Mouse (Mus musculus): ENCODE data around the gene Avpr1a. TPM values are rescaled to one million over a fixed set of nuclear protein-coding genes. Genes with fewer than 3 reads are reported as not detected.

Gene Avpr1a
- total and polyA plus RNA-seq, 2 experiments: 28.0 to 42.4 TPM

DNA sequence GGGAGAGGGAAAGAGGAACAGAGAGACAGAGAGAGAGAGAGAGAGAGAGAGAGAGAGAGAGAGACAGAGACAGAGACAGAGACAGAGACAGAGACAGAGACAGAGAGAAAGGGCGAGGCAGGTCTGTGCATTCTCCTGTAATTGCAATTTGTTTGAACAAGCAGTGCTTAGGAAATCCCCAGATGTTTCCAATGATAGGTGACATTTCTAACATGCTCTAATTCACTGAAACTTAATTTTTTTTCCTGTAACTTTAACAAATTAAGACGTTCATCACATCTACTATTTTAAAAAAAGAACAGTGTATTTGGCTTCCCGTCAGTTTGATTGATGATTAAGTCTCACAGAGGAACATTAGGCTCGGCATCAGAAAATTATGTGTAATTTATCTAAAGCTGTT, 15.6 kb upstream of the Avpr1a start:
- no peaks in the 10 kb centered on the region for H3K4me1 ChIP-seq (ENCODE audit: control insufficient read depth, insufficient read depth, low read length)
- no peak overlapping the region for H3K9ac ChIP-seq (ENCODE audit: low read depth, low read length)
- H3K36me3 ChIP-seq (ENCODE audit: control insufficient read depth, insufficient read depth, low read length): no peaks in the 10 kb centered on the region
- no peak overlapping the region for H3K4me3 ChIP-seq (ENCODE audit: insufficient read depth, low read depth, low read length)
- no peaks in the 10 kb centered on the region for H3K79me2 ChIP-seq (ENCODE audit: control insufficient read depth, insufficient read depth, low read length)
- WGBS: 73% methylated on average over 4 of the region's 4 CpGs
- no peak overlapping the region for H3K27ac ChIP-seq (replicated peaks; ENCODE audit: insufficient read depth, low read depth, low read length)
- no peak for DNase-seq (ENCODE audit: extremely low read depth, low read depth, low spot score)
- TF ChIP-seq CTCF (IDR thresholded peaks at IDR 0.05; ENCODE audit: low read depth, low read length): no peak
- no peak for TF ChIP-seq POLR2A (IDR thresholded peaks at IDR 0.05; ENCODE audit: extremely low read depth, insufficient read depth, low read length)
- H3K27me3 ChIP-seq (ENCODE audit: control insufficient read depth, insufficient read depth, low read length): no peaks in the 10 kb centered on the region

DNA sequence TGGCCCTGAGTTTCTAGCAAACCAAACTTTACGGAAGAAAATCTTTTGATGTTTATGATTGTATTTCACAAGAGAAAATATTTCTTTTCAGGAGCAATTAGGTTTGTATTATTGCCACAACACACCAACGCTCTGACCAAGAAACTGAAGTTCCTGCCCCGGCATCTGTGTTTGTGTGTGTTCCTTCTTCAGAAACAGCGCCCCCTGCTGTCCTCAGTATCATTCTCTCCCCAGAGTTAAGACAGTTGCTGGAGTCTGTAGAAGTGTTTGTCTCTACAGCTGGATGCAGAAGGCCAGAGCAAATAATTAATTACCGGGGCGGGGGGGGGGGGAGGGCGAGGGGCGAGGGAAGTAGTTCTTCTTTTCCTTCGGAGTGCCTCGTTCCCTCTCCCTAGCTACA, 1.0 kb upstream of the Avpr1a start:
- Histone ChIP-seq H3K36me3 (ENCODE audit: control insufficient read depth, insufficient read depth, low read length) (no peaks in the 10 kb centered on the region), H3K4me3 (ENCODE audit: insufficient read depth, low read depth, low read length) (no peak overlapping the region), H3K79me2 (ENCODE audit: control insufficient read depth, insufficient read depth, low read length) (no peaks in the 10 kb centered on the region; the same call in 1 of the 2 replicates), H3K4me1 (ENCODE audit: control insufficient read depth, insufficient read depth, low read length) (0 out of 2 replicates have a peak, but pooled peaks cover 5% of the 10 kb centered on the region), H3K9ac (ENCODE audit: low read depth, low read length) (no peak overlapping the region), H3K27me3 (ENCODE audit: control insufficient read depth, insufficient read depth, low read length) (no peaks in the 10 kb centered on the region), H3K27ac (replicated peaks; ENCODE audit: insufficient read depth, low read depth, low read length) (no peak overlapping the region; the same call in 1 of the 2 replicates)
- 9% methylated on average over 9 of the region's 10 CpGs for WGBS
- DNase-seq (ENCODE audit: extremely low read depth, low read depth, low spot score): peak; percentile 81
- TF ChIP-seq POLR2A (IDR thresholded peaks at IDR 0.05; ENCODE audit: extremely low read depth, insufficient read depth, low read length) (no peak), CTCF (IDR thresholded peaks at IDR 0.05; ENCODE audit: low read depth, low read length) (peak; percentile 71)

DNA sequence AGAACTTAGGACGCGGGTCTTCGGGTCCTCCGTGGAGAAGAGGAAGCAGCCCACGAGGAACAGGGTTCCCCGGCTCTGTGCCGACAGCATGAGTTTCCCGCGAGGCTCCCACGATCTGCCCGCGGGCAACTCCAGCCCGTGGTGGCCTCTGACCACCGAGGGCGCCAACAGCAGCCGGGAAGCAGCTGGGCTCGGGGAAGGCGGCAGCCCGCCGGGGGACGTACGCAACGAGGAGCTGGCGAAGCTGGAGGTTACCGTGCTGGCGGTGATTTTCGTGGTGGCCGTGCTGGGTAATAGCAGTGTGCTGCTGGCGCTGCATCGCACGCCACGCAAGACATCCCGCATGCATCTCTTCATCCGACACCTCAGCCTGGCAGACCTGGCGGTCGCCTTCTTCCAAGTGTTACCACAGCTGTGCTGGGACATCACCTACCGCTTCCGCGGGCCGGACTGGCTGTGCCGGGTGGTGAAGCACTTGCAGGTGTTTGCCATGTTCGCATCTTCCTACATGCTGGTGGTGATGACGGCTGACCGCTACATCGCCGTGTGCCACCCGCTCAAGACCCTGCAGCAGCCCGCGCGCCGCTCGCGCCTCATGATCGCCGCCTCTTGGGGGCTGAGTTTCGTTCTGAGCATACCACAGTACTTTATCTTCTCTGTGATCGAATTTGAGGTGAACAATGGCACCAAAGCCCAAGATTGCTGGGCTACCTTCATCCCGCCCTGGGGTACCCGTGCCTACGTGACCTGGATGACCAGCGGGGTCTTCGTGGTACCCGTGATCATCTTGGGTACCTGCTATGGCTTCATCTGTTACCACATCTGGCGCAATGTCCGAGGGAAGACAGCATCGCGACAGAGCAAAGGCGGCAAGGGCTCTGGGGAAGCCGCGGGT, 665 bp downstream of the Avpr1a start:
- peak overlapping the region; percentile 72 for H3K9ac ChIP-seq (ENCODE audit: low read depth, low read length)
- no peaks in the 10 kb centered on the region; the same call in 1 of the 2 replicates for H3K79me2 ChIP-seq (ENCODE audit: control insufficient read depth, insufficient read depth, low read length)

DNA sequence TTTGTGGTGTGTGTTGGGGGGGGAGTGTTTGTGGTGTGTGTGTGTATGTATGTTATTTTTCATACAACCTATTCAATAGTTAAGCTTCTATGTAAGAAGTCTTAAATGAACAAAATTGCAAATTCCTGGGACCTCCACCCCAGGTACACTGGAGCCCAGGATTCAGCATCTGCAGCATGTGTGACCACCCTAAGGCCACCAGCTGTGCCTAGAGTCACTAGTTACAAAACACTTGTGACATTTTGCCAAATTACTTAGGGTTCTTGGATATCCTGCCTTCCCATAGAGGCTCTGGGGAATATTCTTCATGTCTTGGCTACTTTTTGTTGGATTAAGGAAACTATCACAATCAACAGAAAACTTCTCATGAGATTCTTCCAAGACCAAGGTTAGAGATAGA, 1.6 kb downstream of the Avpr1a start:
- DNase-seq (ENCODE audit: extremely low read depth, low read depth, low spot score): peak; percentile 31
- H3K36me3 ChIP-seq (ENCODE audit: control insufficient read depth, insufficient read depth, low read length): no peaks in the 10 kb centered on the region
- H3K4me1 ChIP-seq (ENCODE audit: control insufficient read depth, insufficient read depth, low read length): peaks cover 13% of the 10 kb centered on the region; the same call in 1 of the 2 replicates
- no peaks in the 10 kb centered on the region; the same call in 1 of the 2 replicates for H3K79me2 ChIP-seq (ENCODE audit: control insufficient read depth, insufficient read depth, low read length)
- no peak overlapping the region for H3K9ac ChIP-seq (ENCODE audit: low read depth, low read length)
- no peak for TF ChIP-seq CTCF (IDR thresholded peaks at IDR 0.05; ENCODE audit: low read depth, low read length)
- no peak for TF ChIP-seq POLR2A (IDR thresholded peaks at IDR 0.05; ENCODE audit: extremely low read depth, insufficient read depth, low read length)
- H3K27ac ChIP-seq (replicated peaks; ENCODE audit: insufficient read depth, low read depth, low read length): peak overlapping the region; percentile 57
- H3K4me3 ChIP-seq (ENCODE audit: insufficient read depth, low read depth, low read length): peak overlapping the region; percentile 82
- H3K27me3 ChIP-seq (ENCODE audit: control insufficient read depth, insufficient read depth, low read length): no peaks in the 10 kb centered on the region

More for the DNA sequence above, 665 bp downstream of the Avpr1a start:
- WGBS: 1% methylated on average over 70 of the region's 70 CpGs
- Histone ChIP-seq H3K27ac (replicated peaks; ENCODE audit: insufficient read depth, low read depth, low read length) (peak overlapping the region; percentile 57), H3K4me3 (ENCODE audit: insufficient read depth, low read depth, low read length) (peak overlapping the region; percentile 82), H3K27me3 (ENCODE audit: control insufficient read depth, insufficient read depth, low read length) (no peaks in the 10 kb centered on the region), H3K36me3 (ENCODE audit: control insufficient read depth, insufficient read depth, low read length) (no peaks in the 10 kb centered on the region), H3K4me1 (ENCODE audit: control insufficient read depth, insufficient read depth, low read length) (0 out of 2 replicates have a peak, but pooled peaks cover 7% of the 10 kb centered on the region)
- no peak for TF ChIP-seq CTCF (IDR thresholded peaks at IDR 0.05; ENCODE audit: low read depth, low read length)
- no peak for TF ChIP-seq POLR2A (IDR thresholded peaks at IDR 0.05; ENCODE audit: extremely low read depth, insufficient read depth, low read length)
- DNase-seq (ENCODE audit: extremely low read depth, low read depth, low spot score): peak; percentile 39

DNA sequence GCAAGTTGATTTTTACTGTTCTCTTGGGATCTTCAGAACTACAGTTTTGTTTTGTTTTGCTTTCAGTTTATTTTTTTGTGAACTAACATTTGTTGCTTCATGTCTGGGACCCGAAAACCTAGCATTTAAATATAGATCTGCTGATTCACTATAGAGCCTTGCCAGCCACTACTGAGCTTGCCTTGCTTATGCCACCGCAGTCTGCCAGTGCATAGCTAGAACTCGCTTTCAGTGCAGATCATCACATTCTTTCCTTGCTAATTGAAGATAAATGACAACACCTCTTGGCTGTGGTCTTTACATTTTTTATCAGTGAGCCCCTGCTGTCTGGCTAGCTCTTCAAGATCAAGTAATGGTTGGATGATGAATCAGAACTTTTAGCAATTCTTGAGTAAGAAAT, 5.2 kb downstream of the Avpr1a start:
- DNase-seq (ENCODE audit: extremely low read depth, low read depth, low spot score): peak; percentile 20
- WGBS: 15% methylated on average over 3 of the region's 3 CpGs
- H3K4me1 ChIP-seq (ENCODE audit: control insufficient read depth, insufficient read depth, low read length): peaks cover 13% of the 10 kb centered on the region; the same call in 1 of the 2 replicates
- no peaks in the 10 kb centered on the region for H3K36me3 ChIP-seq (ENCODE audit: control insufficient read depth, insufficient read depth, low read length)
- TF ChIP-seq POLR2A (IDR thresholded peaks at IDR 0.05; ENCODE audit: extremely low read depth, insufficient read depth, low read length) (no peak), CTCF (IDR thresholded peaks at IDR 0.05; ENCODE audit: low read depth, low read length) (no peak)
- H3K4me3 ChIP-seq (ENCODE audit: insufficient read depth, low read depth, low read length): no peak overlapping the region
- H3K27me3 ChIP-seq (ENCODE audit: control insufficient read depth, insufficient read depth, low read length): no peaks in the 10 kb centered on the region
- peak overlapping the region; percentile 8; the same call in 1 of the 2 replicates for H3K27ac ChIP-seq (replicated peaks; ENCODE audit: insufficient read depth, low read depth, low read length)
- no peaks in the 10 kb centered on the region; the same call in 1 of the 2 replicates for H3K79me2 ChIP-seq (ENCODE audit: control insufficient read depth, insufficient read depth, low read length)
- no peak overlapping the region for H3K9ac ChIP-seq (ENCODE audit: low read depth, low read length)

Data from liver, adult 2 months (tissue).